Mouse (Mus musculus) neural tube, embryonic 12.5 days (tissue): ENCODE results near the gene Ebpl. TPM values are rescaled to one million over a fixed set of nuclear protein-coding genes. Genes with fewer than 3 reads are reported as not detected.

Experiments
- ATAC-seq: fragments of 200-750 bp; cut with Nextera tagmentation; 2 replicates; pipeline ENCODE4 v1.8.0; 2017; ENCODE audit warnings: low read depth, mild to moderate bottlenecking, moderate TSS enrichment, moderate library complexity; ENCODE audit not compliant: low FRiP score
- H3K27ac ChIP-seq: fragments of 300-500 bp; sonication (generic); 2 replicates; pipeline ENCODE4 v1.5.1; 2016
- H3K27me3 ChIP-seq: fragments of 300-500 bp; sonication (generic); replicated peaks from 2 replicates; pipeline ENCODE4 v1.6.1; 2016; ENCODE audit warnings: mild to moderate bottlenecking
- H3K36me3 ChIP-seq: fragments of 300-500 bp; sonication (generic); 2 replicates; pipeline ENCODE4 v1.6.1; 2016; ENCODE audit warnings: mild to moderate bottlenecking
- H3K4me1 ChIP-seq: fragments of 300-500 bp; sonication (generic); 2 replicates; pipeline ENCODE4 v1.6.1; 2016
- H3K4me2 ChIP-seq: fragments of 300-500 bp; sonication (generic); replicated peaks from 2 replicates; pipeline ENCODE4 v1.6.1; 2016; ENCODE audit warnings: mild to moderate bottlenecking
- H3K4me3 ChIP-seq: fragments of 300-500 bp; sonication (generic); 2 replicates; pipeline ENCODE4 v1.5.1; 2016
- H3K9ac ChIP-seq: fragments of 300-500 bp; sonication (generic); 2 replicates; pipeline ENCODE4 v1.6.1; 2016; ENCODE audit warnings: mild to moderate bottlenecking
- H3K9me3 ChIP-seq: fragments of 300-500 bp; sonication (generic); 2 replicates; pipeline ENCODE4 v1.6.1; 2016; ENCODE audit warnings: mild to moderate bottlenecking
- WGBS: fragments of 180-500 bp; shearing (Covaris S2); methylation state at CpG from one replicate; pipeline ENCODE4 v1.1.7; 2016; 5-methylcytosine and 5-hydroxymethylcytosine counted together
- polyA plus RNA-seq: library from polyadenylated mRNA; unstranded; fragments of >200 nt; fragmentation: Nextera tagmentation; extraction: Ambion mirVana; gene quantifications from 2 replicates; pipeline ENCODE4 v1.2.1, GENCODE M21; 2016

The Ebpl gene
- polyA plus RNA-seq, 1 experiment from 2014 or later: 9.5 TPM

DNA sequence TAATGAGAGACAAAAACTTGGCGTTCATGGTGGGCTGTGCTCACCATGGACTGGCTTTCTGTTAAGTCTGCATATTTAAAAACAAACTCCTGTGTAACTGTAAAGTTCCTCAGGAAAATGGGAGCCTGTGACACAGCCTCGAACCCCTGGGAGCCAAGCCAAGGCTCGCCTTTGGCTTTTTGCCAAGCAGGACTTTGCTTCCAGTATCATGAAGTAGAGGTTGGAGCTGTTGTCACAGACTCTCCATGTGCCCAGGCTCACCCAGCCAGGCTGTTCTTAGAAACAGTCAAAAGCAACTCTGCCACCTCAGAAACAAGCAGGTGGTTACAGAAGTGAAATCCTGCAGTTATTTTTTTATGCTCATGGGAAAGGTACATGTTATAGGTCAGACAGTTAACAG is 69.6 kb downstream of the Ebpl start:
- no peak overlapping the region for H3K4me2 ChIP-seq
- H3K4me3 ChIP-seq: no peak overlapping the region
- no peak overlapping the region for H3K9ac ChIP-seq
- no peaks in the 10 kb centered on the region for H3K9me3 ChIP-seq
- H3K27me3 ChIP-seq: no peaks in the 10 kb centered on the region
- WGBS: 80% methylated on average over 3 of the region's 3 CpGs
- no peak overlapping the region for H3K27ac ChIP-seq
- no peak for ATAC-seq
- H3K36me3 ChIP-seq: no peaks in the 10 kb centered on the region
- no peaks in the 10 kb centered on the region for H3K4me1 ChIP-seq

GRCm38 (mm10) chr14:61288606-61289286 is 71.5 kb downstream of the Ebpl start:
- Histone ChIP-seq H3K36me3 (no peaks in the 10 kb centered on the region), H3K9ac (no peak overlapping the region), H3K4me2 (no peak overlapping the region), H3K27ac (no peak overlapping the region), H3K4me1 (no peaks in the 10 kb centered on the region), H3K27me3 (no peaks in the 10 kb centered on the region), H3K9me3 (no peaks in the 10 kb centered on the region), H3K4me3 (no peak overlapping the region)
- ATAC-seq: no peak
- 73% methylated on average over 19 of the region's 19 CpGs for WGBS

Other genes starting within 250 kb of the Ebpl start
- gene Sacs, start 222.0 kb downstream of the Ebpl start, polyA plus RNA-seq: 6.4 and 6.8 TPM in 2 replicates
- gene Sgcg, start 101.9 kb downstream of the Ebpl start, polyA plus RNA-seq: 1.3 and 1.5 TPM in 2 replicates
- 0.52 and 0.67 TPM in 2 replicates for gene Arl11, start 50.7 kb downstream of the Ebpl start, polyA plus RNA-seq
- 75.6 and 81.5 TPM in 2 replicates for gene Kpna3, start 79.4 kb upstream of the Ebpl start, polyA plus RNA-seq
- 22.5 and 24.8 TPM in 2 replicates for gene Spryd7, start 196.4 kb upstream of the Ebpl start, polyA plus RNA-seq
- gene Trim13, start 237.8 kb upstream of the Ebpl start, polyA plus RNA-seq: 40.5 and 46.5 TPM in 2 replicates
- 1.8 and 2.1 TPM in 2 replicates for gene Kcnrg, start 247.0 kb upstream of the Ebpl start, polyA plus RNA-seq